Comparison of ENCODE assay signal across 8 mouse cellular contexts in genomic region chr11:12464181-12465162, GRCm38 (mm10). TPM values are rescaled to one million over a fixed set of nuclear protein-coding genes. Genes with fewer than 3 reads are reported as not detected.
DNase-seq lines count a peak whose midpoint lies in the region; ATAC-seq and TF ChIP-seq lines count a peak whose summit lies in the region.

Gene Cobl (minus strand): TSS chr11:12464960.

- no peaks in the 10 kb centered on the region for H3K4me1 ChIP-seq in thymus, adult 2 months (replicated peaks; ENCODE audit: control insufficient read depth, insufficient read depth, low read length)
- H3K4me1 ChIP-seq in forebrain, embryonic 12.5 days, result peaks cover 8% of the 10 kb centered on the region
- H3K4me1 ChIP-seq in hindbrain, embryonic 11.5 days (replicated peaks; ENCODE audit: control insufficient read depth, insufficient read depth, low read length), result peaks cover 4% of the 10 kb centered on the region; the same call in 1 of the 2 replicates
- H3K4me1 ChIP-seq in midbrain, embryonic 10.5 days, result peaks cover 11% of the 10 kb centered on the region

- no peak for TF ChIP-seq POLR2A in thymus, adult 2 months (IDR thresholded peaks at IDR 0.05; ENCODE audit: control insufficient read depth, extremely low read depth, insufficient read depth, low read length, poor library complexity)

- WGBS in thymus, adult 2 months, result 3% methylated on average over 85 of the region's 89 CpGs
- under 1% methylated on average over 83 of the region's 89 CpGs for WGBS in forebrain, embryonic 12.5 days
- 2% methylated on average over 49 of the region's 89 CpGs for WGBS in hindbrain, embryonic 11.5 days
- WGBS in midbrain, embryonic 10.5 days, result 1% methylated on average over 89 of the region's 89 CpGs

- H3K36me3 ChIP-seq in thymus, adult 2 months (ENCODE audit: control insufficient read depth, insufficient read depth, low read length), result no peaks in the 10 kb centered on the region
- H3K36me3 ChIP-seq in forebrain, embryonic 12.5 days (replicated peaks), result no peaks in the 10 kb centered on the region
- no peaks in the 10 kb centered on the region for H3K36me3 ChIP-seq in hindbrain, embryonic 11.5 days (ENCODE audit: control insufficient read depth, insufficient read depth, low read length)
- H3K36me3 ChIP-seq in midbrain, embryonic 10.5 days, result no peaks in the 10 kb centered on the region

- H3K9ac ChIP-seq in forebrain, embryonic 12.5 days, result peak within 1 kb of the TSS; percentile 69
- H3K9ac ChIP-seq in hindbrain, embryonic 11.5 days (ENCODE audit: low read depth, low read length), result peak within 1 kb of the TSS; percentile 64

- intact Hi-C loops in left cerebral cortex, postnatal 14 days (cut with DNase I), result loop anchor here (5.0 kb wide), 1 partner anchor 68 kb away; no protein-coding TSS in a partner anchor

- no peak for TF ChIP-seq CTCF in thymus, adult 2 months (IDR thresholded peaks at IDR 0.05; ENCODE audit: borderline replicate concordance, control insufficient read depth, extremely low read depth, insufficient read depth, low read length, poor library complexity)

- peak within 1 kb of the TSS; percentile 97 for H3K4me2 ChIP-seq in forebrain, embryonic 12.5 days
- peak within 1 kb of the TSS; percentile 96 for H3K4me2 ChIP-seq in hindbrain, embryonic 11.5 days (replicated peaks; ENCODE audit: low read depth, low read length)

- ATAC-seq in forebrain, embryonic 12.5 days (ENCODE audit: low FRiP score), result peak; percentile 79
- peak; percentile 77 for ATAC-seq in hindbrain, embryonic 11.5 days (ENCODE audit: low FRiP score)

- no peaks in the 10 kb centered on the region for H3K9me3 ChIP-seq in forebrain, embryonic 12.5 days
- H3K9me3 ChIP-seq in hindbrain, embryonic 11.5 days (ENCODE audit: control insufficient read depth, low read length), result no peaks in the 10 kb centered on the region
- H3K9me3 ChIP-seq in midbrain, embryonic 10.5 days (replicated peaks), result no peaks in the 10 kb centered on the region

- no peaks in the 10 kb centered on the region; the same call in 1 of the 2 replicates for H3K27me3 ChIP-seq in thymus, adult 2 months (ENCODE audit: control insufficient read depth, insufficient read depth, low read length)
- H3K27me3 ChIP-seq in forebrain, embryonic 12.5 days, result peaks cover 26% of the 10 kb centered on the region
- peaks cover 19% of the 10 kb centered on the region for H3K27me3 ChIP-seq in hindbrain, embryonic 11.5 days (ENCODE audit: control insufficient read depth, insufficient read depth, low read length)
- peaks cover 49% of the 10 kb centered on the region for H3K27me3 ChIP-seq in midbrain, embryonic 10.5 days (ENCODE audit: low read depth, poor library complexity, severe bottlenecking)

- DNase-seq in thymus, adult 2 months, result no peak
- no peak for DNase-seq in thymus, postnatal 10 days (ENCODE audit: low spot score in 2 of 2)
- peak; percentile 62 for DNase-seq in hindbrain, embryonic 11.5 days (ENCODE audit: low spot score)
- DNase-seq in left cerebral cortex, postnatal 14 days (ENCODE audit: low spot score in 2 of 2), result peak in 1 of 2 experiments; percentile 13
- peak; percentile 57 for DNase-seq in midbrain, embryonic 10.5 days (ENCODE audit: low spot score)
- DNase-seq in testis, postnatal 10 days (ENCODE audit: low spot score), result peak; percentile 64
- no peak for DNase-seq in cerebellum, adult 8-10 months

- no peak within 1 kb of the TSS for H3K27ac ChIP-seq in thymus, adult 2 months (ENCODE audit: control insufficient read depth, insufficient read depth, low read length)
- H3K27ac ChIP-seq in forebrain, embryonic 12.5 days, result no peak within 1 kb of the TSS
- H3K27ac ChIP-seq in hindbrain, embryonic 11.5 days (ENCODE audit: low read depth, low read length), result no peak within 1 kb of the TSS
- H3K27ac ChIP-seq in midbrain, embryonic 10.5 days (replicated peaks), result peak within 1 kb of the TSS; percentile 81

- peak within 1 kb of the TSS; percentile 8; the same call in 1 of the 2 replicates for H3K4me3 ChIP-seq in thymus, adult 2 months (ENCODE audit: control insufficient read depth, insufficient read depth, low read length)
- H3K4me3 ChIP-seq in forebrain, embryonic 12.5 days (replicated peaks), result peak within 1 kb of the TSS; percentile 73
- H3K4me3 ChIP-seq in hindbrain, embryonic 11.5 days (ENCODE audit: low read depth, low read length), result peak within 1 kb of the TSS; percentile 68
- H3K4me3 ChIP-seq in midbrain, embryonic 10.5 days, result peak within 1 kb of the TSS; percentile 83

RNA-seq across cellular contexts. Expression of gene Cobl, which starts in this region (rescaled TPM):
- 2.5 and 3.6 TPM in 2 replicates for polyA plus RNA-seq in thymus, adult 2 months (2012; rRNA removed)
- polyA plus RNA-seq in forebrain, embryonic 12.5 days (2016; fragmentation: Nextera tagmentation; extraction: Ambion mirVana), result 2.8 and 3.2 TPM in 2 replicates
- polyA plus RNA-seq in hindbrain, embryonic 11.5 days (2014; fragmentation: Nextera tagmentation; extraction: Ambion mirVana), result 3.3 and 3.7 TPM in 2 replicates
- 10 to 100 TPM; 69.5 to 77.8 TPM for total RNA-seq in left cerebral cortex, postnatal 14 days (2021)
- 1.9 and 2.4 TPM in 2 replicates for polyA plus RNA-seq in midbrain, embryonic 10.5 days (2016; fragmentation: Nextera tagmentation; extraction: Ambion mirVana)

Comparison
In these comparisons a context has a peak if more than half of its experiments do, and no peak if none do; other contexts are left out.
1. DNase-seq: peak in hindbrain, embryonic 11.5 days (single experiment), midbrain, embryonic 10.5 days (single experiment) and testis, postnatal 10 days (single experiment); none in thymus, adult 2 months (single experiment), thymus, postnatal 10 days (0 of 2) and cerebellum, adult 8-10 months (single experiment).
2. H3K4me3 ChIP-seq: peak in every context shown above with its lines; median percentile 83 in midbrain, embryonic 10.5 days; 73 in forebrain, embryonic 12.5 days; 68 in hindbrain, embryonic 11.5 days; 8 in thymus, adult 2 months.